Mouse (Mus musculus): ENCODE measurements at regions not wholly inside any gene's neighbourhood (a gene's known extent, or its start where the extent isn't known, plus 50 kb on each side); places are given as distances from the start of the nearest gene placed in this dataset.

- Histone ChIP-seq H3K9me3 (ENCODE audit: control insufficient read depth, insufficient read depth, low read depth, low read length) (no peaks in the 10 kb centered on the region), H3K36me3 (ENCODE audit: control insufficient read depth, insufficient read depth, low read length, poor library complexity, severe bottlenecking) (no peaks in the 10 kb centered on the region), H3K4me3 (ENCODE audit: insufficient read depth in 1 of 2, low read depth in 1 of 2, low read length in 2 of 2, poor library complexity in 1 of 2, severe bottlenecking in 1 of 2) (no peak overlapping the region), H3K9ac (ENCODE audit: insufficient read depth, low read depth, low read length, poor library complexity, severe bottlenecking) (no peak overlapping the region), H3K27ac (ENCODE audit: insufficient read depth, low read depth, low read length, poor library complexity, severe bottlenecking) (no peak overlapping the region), H3K4me1 (ENCODE audit: control insufficient read depth in 2 of 2, insufficient read depth in 2 of 2, low read length in 2 of 2, poor library complexity in 1 of 2) (no peaks in the 10 kb centered on the region)
- TF ChIP-seq HCFC1 (IDR thresholded peaks at IDR 0.05; ENCODE audit: borderline replicate concordance, insufficient read depth, low read length): no peak
- TF ChIP-seq CHD2 (IDR thresholded peaks at IDR 0.05; ENCODE audit: low read depth, low read length): no peak
- no peak for TF ChIP-seq MAFK (IDR thresholded peaks at IDR 0.05; ENCODE audit: insufficient read depth, low read depth, low read length)
- TF ChIP-seq ZC3H11A (IDR thresholded peaks at IDR 0.05; ENCODE audit: borderline replicate concordance, low read depth, low read length): no peak
- TF ChIP-seq ZNF384 (IDR thresholded peaks at IDR 0.05; ENCODE audit: low read depth, low read length): no peak
- no peak for DNase-seq (ENCODE audit: low read depth, low spot score)
- in situ Hi-C loops (cut with MboI; ENCODE audit: low sequenced_read_pairs in 2 of 2, unreplicated experiment in 2 of 2): no loop called here
Observed at GRCm38 (mm10) chr10:36396576-36396975, 110.0 kb upstream of the Hs3st5 start.

- no peaks in the 10 kb centered on the region for H3K9me3 ChIP-seq (ENCODE audit: control insufficient read depth, insufficient read depth, low read depth, low read length)
- in situ Hi-C loops (cut with MboI; ENCODE audit: low sequenced_read_pairs in 2 of 2, unreplicated experiment in 2 of 2): no loop called here
- DNase-seq (ENCODE audit: low read depth, low spot score): no peak
- TF ChIP-seq CHD2 (IDR thresholded peaks at IDR 0.05; ENCODE audit: low read depth, low read length) (no peak), HCFC1 (IDR thresholded peaks at IDR 0.05; ENCODE audit: borderline replicate concordance, insufficient read depth, low read length) (no peak), ZNF384 (IDR thresholded peaks at IDR 0.05; ENCODE audit: low read depth, low read length) (no peak), ZC3H11A (IDR thresholded peaks at IDR 0.05; ENCODE audit: borderline replicate concordance, low read depth, low read length) (no peak), MAFK (IDR thresholded peaks at IDR 0.05; ENCODE audit: insufficient read depth, low read depth, low read length) (no peak)
- no peak overlapping the region for H3K27ac ChIP-seq (ENCODE audit: insufficient read depth, low read depth, low read length, poor library complexity, severe bottlenecking)
- no peaks in the 10 kb centered on the region for H3K36me3 ChIP-seq (ENCODE audit: control insufficient read depth, insufficient read depth, low read length, poor library complexity, severe bottlenecking)
- H3K4me1 ChIP-seq (ENCODE audit: control insufficient read depth in 2 of 2, insufficient read depth in 2 of 2, low read length in 2 of 2, poor library complexity in 1 of 2): no peaks in the 10 kb centered on the region
- no peak overlapping the region for H3K4me3 ChIP-seq (ENCODE audit: insufficient read depth in 1 of 2, low read depth in 1 of 2, low read length in 2 of 2, poor library complexity in 1 of 2, severe bottlenecking in 1 of 2)
- H3K9ac ChIP-seq (ENCODE audit: insufficient read depth, low read depth, low read length, poor library complexity, severe bottlenecking): no peak overlapping the region
Observed at GRCm38 (mm10) chr10:36408001-36408400, 98.6 kb upstream of the Hs3st5 start.

- Histone ChIP-seq H3K27ac (ENCODE audit: insufficient read depth, low read depth, low read length, poor library complexity, severe bottlenecking) (no peak overlapping the region), H3K9me3 (ENCODE audit: control insufficient read depth, insufficient read depth, low read depth, low read length) (no peaks in the 10 kb centered on the region), H3K9ac (ENCODE audit: insufficient read depth, low read depth, low read length, poor library complexity, severe bottlenecking) (no peak overlapping the region), H3K36me3 (ENCODE audit: control insufficient read depth, insufficient read depth, low read length, poor library complexity, severe bottlenecking) (no peaks in the 10 kb centered on the region), H3K4me3 (ENCODE audit: insufficient read depth in 1 of 2, low read depth in 1 of 2, low read length in 2 of 2, poor library complexity in 1 of 2, severe bottlenecking in 1 of 2) (no peak overlapping the region), H3K4me1 (ENCODE audit: control insufficient read depth in 2 of 2, insufficient read depth in 2 of 2, low read length in 2 of 2, poor library complexity in 1 of 2) (no peaks in the 10 kb centered on the region)
- DNase-seq (ENCODE audit: low read depth, low spot score): no peak
- in situ Hi-C loops (cut with MboI; ENCODE audit: low sequenced_read_pairs in 2 of 2, unreplicated experiment in 2 of 2): no loop called here
- no peak for TF ChIP-seq ZNF384 (IDR thresholded peaks at IDR 0.05; ENCODE audit: low read depth, low read length)
- no peak for TF ChIP-seq MAFK (IDR thresholded peaks at IDR 0.05; ENCODE audit: insufficient read depth, low read depth, low read length)
- TF ChIP-seq CHD2 (IDR thresholded peaks at IDR 0.05; ENCODE audit: low read depth, low read length): no peak
- TF ChIP-seq HCFC1 (IDR thresholded peaks at IDR 0.05; ENCODE audit: borderline replicate concordance, insufficient read depth, low read length): no peak
- TF ChIP-seq ZC3H11A (IDR thresholded peaks at IDR 0.05; ENCODE audit: borderline replicate concordance, low read depth, low read length): no peak
Observed at GRCm38 (mm10) chr10:36431335-36431734, 75.3 kb upstream of the Hs3st5 start.

GRCm38 (mm10) chr10:36437420-36437819, 69.2 kb upstream of the Hs3st5 start:
- H3K9ac ChIP-seq (ENCODE audit: insufficient read depth, low read depth, low read length, poor library complexity, severe bottlenecking): no peak overlapping the region
- no peak for DNase-seq (ENCODE audit: low read depth, low spot score)

More at GRCm38 (mm10) chr10:36437420-36437819, 69.2 kb upstream of the Hs3st5 start:
- H3K4me3 ChIP-seq (ENCODE audit: insufficient read depth in 1 of 2, low read depth in 1 of 2, low read length in 2 of 2, poor library complexity in 1 of 2, severe bottlenecking in 1 of 2): no peak overlapping the region
- no peaks in the 10 kb centered on the region for H3K4me1 ChIP-seq (ENCODE audit: control insufficient read depth in 2 of 2, insufficient read depth in 2 of 2, low read length in 2 of 2, poor library complexity in 1 of 2)
- H3K27ac ChIP-seq (ENCODE audit: insufficient read depth, low read depth, low read length, poor library complexity, severe bottlenecking): no peak overlapping the region
- TF ChIP-seq HCFC1 (IDR thresholded peaks at IDR 0.05; ENCODE audit: borderline replicate concordance, insufficient read depth, low read length) (no peak), MAFK (IDR thresholded peaks at IDR 0.05; ENCODE audit: insufficient read depth, low read depth, low read length) (peak; percentile 82)
- H3K36me3 ChIP-seq (ENCODE audit: control insufficient read depth, insufficient read depth, low read length, poor library complexity, severe bottlenecking): no peaks in the 10 kb centered on the region
- in situ Hi-C loops (cut with MboI; ENCODE audit: low sequenced_read_pairs in 2 of 2, unreplicated experiment in 2 of 2): no loop called here
- H3K9me3 ChIP-seq (ENCODE audit: control insufficient read depth, insufficient read depth, low read depth, low read length): no peaks in the 10 kb centered on the region
